Mouse (Mus musculus) right cerebral cortex, adult 2 months (tissue): ENCODE measurements around the gene Ptpn18.
"Not testable (repeated sequence)": the region's sequence is repeated elsewhere in the genome, so short reads cannot be mapped to it uniquely, and the experiment has no call there.

Experiments used
- DNase-seq, 2 experiments: peaks; one replicate each; pipeline ENCODE4 v3.0.0; 2021 to 2022; ENCODE audit warnings: low spot score in 2 of 2

Ptpn18 gene

GRCm38 (mm10) chr1:34517297-34517696 lies 57.7 kb downstream of the Ptpn18 start:
- DNase-seq, result not testable (repeated sequence)

- not testable (repeated sequence) for DNase-seq
Observed at GRCm38 (mm10) chr1:34517797-34518196, 58.2 kb downstream of the Ptpn18 start.

GRCm38 (mm10) chr1:34518259-34518658 lies 58.7 kb downstream of the Ptpn18 start:
- DNase-seq, result no peak

- DNase-seq, result no peak
Observed at GRCm38 (mm10) chr1:34522205-34522849, 62.8 kb downstream of the Ptpn18 start.

GRCm38 (mm10) chr1:34522850-34523244 lies 63.3 kb downstream of the Ptpn18 start:
- DNase-seq, result no peak

GRCm38 (mm10) chr1:34523647-34524046 lies 64.1 kb downstream of the Ptpn18 start:
- DNase-seq, result no peak
